Mouse (Mus musculus): ENCODE results near the gene Hist1h3a.
"Not testable (repeated sequence)": the region's sequence is repeated elsewhere in the genome, so short reads cannot be mapped to it uniquely, and the experiment has no call there.

Hist1h3a gene

DNA sequence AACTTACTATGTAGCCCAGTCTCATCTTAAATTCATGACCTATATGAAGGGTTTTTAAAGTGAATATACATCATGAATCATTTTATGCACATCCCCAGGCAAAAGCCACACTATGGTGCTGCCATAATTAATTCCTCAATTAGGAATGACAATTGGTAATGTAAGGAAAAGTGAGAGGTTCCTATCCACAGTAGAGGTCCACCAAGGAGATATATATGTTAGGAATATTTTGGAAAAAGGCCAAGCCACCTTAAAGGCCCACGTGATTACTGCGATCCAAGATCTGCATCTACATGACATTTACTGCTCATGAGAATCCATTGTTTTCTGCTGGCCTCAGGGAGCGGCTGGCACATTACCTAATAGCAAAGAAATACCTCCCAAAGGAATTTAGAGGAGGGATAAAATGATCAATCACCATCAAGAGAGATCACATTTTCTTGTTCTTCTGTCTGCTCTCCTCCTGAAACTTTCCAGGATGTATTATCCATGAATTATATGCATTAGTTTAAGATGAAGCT, 2.9 kb downstream of the Hist1h3a start:
- DNase-seq (ENCODE audit: low spot score), result no peak

DNA sequence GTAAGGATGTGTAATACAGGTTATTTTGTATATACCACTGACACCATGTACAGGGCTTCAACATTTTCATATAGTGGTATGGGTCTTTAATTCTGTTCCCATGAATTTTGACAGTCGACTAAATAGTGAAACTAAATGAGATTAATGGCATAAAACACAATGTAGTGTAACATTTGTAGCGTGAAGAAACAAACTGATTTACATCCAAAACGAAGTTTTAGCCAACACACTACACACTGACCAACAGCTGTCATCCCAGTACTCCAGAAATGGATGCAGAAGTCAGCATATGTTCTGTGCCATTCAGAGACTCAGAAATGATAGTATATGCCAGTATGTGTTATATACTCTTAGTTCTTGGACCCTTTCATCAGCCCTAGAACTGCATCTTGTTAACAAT, 4.3 kb downstream of the Hist1h3a start:
- no peak for DNase-seq (ENCODE audit: low spot score)

DNA sequence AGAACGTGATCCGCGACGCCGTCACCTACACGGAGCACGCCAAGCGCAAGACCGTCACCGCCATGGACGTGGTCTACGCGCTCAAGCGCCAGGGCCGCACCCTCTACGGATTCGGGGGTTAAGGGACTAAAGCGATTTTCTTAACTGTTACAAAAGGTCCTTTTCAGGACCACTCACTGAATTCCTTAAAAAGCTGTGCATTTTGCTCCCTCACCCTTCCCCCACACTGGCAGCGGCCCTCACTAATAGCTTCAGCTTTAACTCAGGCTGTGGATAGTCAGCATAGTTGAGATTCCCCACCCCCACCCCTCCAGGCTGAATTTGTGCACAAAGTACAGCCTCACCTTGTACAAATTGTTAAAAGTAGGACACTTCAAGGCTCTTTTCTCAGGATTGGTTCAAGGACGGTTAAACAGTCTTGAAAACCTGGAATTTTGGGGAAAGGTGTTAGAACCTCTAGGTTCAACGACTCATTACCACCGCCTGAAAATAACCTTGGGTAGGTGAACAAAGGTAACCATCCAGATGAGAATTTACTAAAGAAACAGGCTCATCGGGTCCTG, 4.9 kb downstream of the Hist1h3a start:
- no peak for DNase-seq (ENCODE audit: low spot score)

DNA sequence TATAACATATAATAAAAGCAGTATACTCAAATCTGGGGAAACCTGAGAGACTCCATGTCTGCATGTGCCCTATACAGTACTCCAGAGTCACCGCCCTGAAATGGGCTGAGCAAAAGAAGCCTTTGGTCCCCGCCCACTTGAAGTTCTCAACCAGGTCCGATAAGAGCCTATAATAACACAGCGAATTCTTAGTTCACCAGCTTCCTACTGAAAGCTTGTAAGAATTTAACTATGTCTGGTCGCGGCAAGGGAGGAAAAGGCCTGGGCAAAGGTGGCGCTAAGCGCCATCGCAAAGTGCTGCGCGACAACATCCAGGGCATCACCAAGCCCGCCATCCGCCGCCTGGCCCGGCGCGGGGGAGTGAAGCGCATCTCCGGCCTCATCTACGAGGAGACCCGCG, 5.4 kb downstream of the Hist1h3a start, which contains the start of gene Hist1h4b:
Gene Hist1h4b, plus strand, starts transcription at position 224 of the 400 bp plus-strand sequence.
- DNase-seq (ENCODE audit: low spot score), result peak; percentile 84

DNA sequence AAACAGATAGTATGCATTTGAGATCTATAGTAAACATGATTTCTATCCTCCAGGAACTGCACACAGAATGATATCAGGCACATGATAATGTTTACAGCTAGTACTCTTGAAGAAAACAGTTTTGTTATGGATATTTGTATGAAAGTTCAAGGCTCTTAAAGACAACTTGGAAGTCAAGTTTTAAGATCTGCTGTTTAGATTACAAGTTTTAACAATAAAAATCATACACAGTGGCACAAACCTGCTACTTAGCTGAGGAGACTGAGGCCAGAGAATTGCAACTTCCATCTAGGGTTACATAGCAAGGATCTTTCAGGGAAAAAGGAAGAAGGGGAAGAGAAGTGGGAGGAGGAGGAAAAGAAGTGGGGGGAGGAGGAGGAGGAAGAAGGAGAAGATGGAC, 7.2 kb downstream of the Hist1h3a start:
- DNase-seq (ENCODE audit: low spot score), result no peak

DNA sequence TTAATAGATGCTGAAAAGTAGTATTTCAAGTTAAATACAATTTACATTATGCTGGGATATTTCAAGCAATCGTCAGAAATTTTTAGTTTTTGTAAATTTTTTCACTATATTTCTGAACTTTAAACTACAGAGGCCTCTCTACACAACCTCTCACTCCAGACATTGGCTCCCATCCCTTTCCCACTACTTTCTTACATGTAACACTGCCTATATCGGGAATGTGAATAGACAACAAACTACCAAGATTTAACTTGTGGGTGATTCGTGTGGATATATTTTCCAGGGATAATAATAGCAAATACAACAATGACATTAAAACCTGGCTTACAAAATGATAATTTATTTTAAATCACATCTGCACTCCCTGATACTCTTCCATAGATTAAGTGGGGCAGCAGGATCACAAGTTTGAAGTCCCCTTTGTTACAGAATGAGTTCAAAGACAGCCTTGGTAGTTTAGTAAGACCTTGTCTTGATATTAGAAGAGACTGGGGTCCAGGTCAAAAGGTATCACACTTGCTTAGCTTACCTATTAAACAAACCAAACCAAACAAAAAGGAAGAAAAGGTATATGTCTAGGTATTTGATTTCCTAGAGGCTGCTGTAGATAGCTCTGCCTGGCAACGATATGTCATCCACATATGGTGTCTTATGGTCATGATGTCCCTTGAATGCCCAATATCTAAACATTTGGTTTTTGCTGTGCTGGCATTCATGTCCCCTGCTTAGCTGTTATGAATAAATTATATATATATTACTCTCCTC, 8.7 kb downstream of the Hist1h3a start:
- DNase-seq (ENCODE audit: low spot score), result no peak

DNA sequence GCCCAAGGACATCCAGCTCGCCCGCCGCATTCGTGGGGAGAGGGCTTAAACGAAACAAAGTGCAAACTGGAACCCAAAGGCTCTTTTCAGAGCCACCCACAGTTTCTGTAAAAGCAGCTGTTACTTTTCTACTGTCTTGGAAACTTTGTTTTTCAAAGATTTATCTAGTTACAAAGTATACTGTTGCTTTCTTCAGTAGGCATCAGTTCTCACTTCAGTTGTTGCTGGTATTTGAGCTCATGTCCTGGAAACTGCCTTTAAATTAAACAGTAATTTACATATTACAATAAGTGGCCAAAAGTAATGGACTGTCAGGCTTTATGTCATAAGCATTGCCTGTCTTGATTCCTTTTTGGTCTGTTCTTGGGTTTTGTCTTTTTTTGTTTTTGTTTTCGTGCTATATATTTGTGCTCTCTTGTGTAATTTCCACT, 9.4 kb downstream of the Hist1h3a start:
- no peak for DNase-seq (ENCODE audit: low spot score)

DNA sequence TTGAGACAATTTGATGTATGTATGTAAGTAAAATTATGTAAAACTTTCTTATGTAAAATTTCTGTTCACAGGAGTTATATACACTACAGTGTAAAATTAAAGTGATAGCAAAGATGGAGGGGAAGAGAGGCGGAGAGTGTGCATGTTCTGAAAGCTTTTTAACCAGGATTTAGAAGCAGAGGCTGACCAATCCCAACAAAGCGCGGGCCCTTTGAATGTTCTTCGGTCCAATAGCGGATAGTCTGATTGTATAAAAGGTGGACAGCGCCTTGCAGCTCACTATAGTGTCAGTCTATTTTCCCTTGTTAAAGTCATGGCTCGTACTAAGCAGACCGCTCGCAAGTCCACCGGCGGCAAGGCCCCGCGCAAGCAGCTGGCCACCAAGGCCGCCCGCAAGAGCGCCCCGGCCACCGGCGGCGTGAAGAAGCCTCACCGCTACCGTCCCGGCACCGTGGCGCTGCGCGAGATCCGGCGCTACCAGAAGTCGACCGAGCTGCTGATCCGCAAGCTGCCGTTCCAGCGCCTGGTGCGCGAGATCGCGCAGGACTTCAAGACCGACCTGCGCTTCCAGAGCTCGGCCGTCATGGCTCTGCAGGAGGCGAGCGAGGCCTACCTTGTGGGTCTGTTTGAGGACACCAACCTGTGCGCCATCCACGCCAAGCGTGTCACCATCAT, 10.0 kb downstream of the Hist1h3a start, which contains the start of gene Hist1h3b:
Gene Hist1h3b, plus strand, starts transcription at position 201 of the 675 bp plus-strand sequence.
- peak; percentile 93 for DNase-seq (ENCODE audit: low spot score)

DNA sequence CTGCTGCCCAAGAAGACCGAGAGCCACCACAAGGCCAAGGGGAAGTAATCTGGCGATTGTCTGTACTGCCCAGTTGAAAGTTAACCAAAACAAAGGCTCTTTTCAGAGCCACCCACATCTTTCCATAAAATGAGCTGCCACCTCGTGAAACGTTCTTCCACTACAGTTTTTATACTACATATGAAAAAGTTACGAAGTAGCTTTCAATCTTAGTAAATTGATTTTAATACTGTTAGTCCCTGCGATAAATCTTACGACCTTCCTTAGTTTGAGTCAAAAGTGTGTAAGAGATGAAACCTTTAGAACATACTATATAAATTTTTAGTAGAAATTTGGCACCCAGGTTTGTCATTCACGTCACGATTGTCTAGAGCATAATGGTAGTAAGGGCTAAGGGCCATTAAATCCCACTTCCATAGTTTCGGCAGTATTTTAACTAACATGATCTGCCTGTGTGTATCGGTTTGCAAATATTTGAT, 10.7 kb downstream of the Hist1h3a start:
- DNase-seq (ENCODE audit: low spot score), result no peak

DNA sequence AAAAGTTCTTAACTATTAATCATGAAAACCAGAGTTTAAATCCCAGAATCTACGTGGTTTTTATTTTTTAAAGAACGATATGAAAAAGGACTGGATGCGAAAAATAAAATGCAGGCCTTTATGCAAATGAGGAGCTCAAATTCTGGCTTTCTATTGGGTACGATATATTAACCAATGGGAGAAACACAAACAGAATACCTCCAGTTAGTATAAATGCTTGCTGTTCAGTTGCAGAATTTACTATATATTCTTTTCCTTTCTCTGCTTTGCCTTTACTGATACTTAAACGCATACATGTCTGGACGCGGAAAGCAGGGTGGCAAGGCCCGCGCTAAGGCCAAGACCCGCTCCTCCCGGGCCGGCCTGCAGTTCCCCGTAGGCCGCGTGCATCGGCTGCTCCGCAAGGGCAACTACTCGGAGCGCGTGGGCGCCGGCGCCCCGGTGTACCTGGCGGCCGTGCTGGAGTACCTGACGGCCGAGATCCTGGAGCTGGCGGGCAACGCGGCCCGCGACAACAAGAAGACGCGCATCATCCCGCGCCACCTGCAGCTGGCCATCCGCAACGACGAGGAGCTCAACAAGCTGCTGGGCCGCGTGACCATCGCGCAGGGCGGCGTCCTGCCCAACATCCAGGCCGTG, 11.2 kb downstream of the Hist1h3a start, which contains the start of gene Hist1h2ab:
Gene Hist1h2ab, plus strand, starts transcription at position 288 of the 639 bp plus-strand sequence.
- DNase-seq (ENCODE audit: low spot score), result not testable (repeated sequence)

DNA sequence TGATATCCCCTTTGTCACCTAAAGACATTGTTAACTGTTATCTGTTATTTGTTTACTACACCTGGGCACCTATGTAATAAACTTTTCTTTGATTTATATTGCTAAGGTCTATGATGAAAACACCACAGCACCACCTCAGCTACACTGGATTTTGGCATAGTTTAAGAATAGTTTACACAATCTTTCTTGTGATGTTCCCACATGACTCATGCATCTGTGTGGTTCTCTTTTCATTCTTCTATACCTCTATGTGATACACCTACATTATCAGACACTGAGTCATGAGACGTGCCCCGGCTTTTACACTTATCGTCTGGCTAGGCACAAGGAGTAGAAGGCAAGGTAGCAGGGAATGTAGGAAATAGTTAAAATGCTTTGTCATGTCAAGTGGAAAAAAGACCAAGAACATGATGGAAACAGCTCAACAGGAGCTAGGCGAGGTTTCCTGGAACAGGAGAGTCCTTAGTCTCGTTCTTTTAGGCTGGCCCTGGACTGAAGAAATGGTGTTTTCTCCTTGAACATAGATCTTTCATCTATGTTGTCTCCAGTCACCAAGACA, 12.5 kb downstream of the Hist1h3a start:
- no peak for DNase-seq (ENCODE audit: low spot score)

DNA sequence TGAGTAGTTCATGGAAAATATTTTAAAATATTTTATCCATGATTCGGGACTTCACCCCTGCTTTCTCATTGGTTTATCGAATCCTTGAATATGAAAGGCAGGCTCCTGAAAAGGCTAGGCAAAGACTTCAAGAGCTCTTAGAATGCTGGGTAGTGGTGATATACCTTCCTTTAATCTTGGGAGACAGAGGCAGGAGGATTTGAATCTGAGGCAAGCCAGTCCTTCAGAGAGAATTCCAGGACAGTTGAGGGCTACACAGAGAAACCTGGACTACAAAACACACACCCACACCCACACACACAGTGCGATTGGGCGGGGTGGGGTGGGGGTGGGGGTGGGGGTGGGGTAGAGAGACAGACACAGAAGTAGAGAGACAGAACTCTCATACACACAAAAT, 14.3 kb downstream of the Hist1h3a start:
- DNase-seq (ENCODE audit: low spot score), result no peak

DNA sequence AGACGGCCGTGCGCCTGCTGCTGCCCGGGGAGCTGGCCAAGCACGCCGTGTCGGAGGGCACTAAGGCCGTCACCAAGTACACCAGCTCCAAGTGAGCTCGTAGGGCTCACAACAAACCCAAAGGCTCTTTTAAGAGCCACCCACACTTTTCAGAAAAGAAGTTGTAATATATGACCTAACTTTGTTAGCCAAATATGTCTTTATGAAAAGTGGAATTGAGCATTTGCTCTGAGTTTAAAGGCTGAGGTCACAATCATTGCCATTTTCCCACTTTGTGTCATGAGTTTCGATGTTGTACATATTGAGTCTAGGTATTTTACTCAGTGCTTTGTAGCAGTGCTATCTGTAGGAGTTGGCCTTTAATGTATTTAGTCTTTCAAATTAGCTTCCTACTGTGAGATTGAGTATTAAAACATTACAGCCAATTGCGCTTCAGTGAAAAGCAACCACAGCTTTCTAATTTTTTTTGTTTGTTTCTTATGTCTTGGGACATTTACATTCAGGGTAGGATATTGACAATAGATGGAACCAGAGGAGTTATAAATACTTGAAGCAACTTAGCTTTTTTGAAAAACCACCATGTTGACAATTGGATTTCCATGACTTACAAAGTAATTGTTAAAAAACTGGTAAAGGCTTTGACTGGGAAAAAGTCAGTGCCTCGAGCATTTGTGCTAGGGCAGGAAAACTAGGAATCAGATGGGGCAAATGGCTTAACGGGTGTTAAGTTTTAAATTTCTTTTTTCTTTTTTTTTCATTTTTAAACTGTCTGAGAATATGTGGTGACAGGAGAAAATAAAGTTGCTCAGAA, 14.9 kb downstream of the Hist1h3a start:
- DNase-seq (ENCODE audit: low spot score), result no peak

DNA sequence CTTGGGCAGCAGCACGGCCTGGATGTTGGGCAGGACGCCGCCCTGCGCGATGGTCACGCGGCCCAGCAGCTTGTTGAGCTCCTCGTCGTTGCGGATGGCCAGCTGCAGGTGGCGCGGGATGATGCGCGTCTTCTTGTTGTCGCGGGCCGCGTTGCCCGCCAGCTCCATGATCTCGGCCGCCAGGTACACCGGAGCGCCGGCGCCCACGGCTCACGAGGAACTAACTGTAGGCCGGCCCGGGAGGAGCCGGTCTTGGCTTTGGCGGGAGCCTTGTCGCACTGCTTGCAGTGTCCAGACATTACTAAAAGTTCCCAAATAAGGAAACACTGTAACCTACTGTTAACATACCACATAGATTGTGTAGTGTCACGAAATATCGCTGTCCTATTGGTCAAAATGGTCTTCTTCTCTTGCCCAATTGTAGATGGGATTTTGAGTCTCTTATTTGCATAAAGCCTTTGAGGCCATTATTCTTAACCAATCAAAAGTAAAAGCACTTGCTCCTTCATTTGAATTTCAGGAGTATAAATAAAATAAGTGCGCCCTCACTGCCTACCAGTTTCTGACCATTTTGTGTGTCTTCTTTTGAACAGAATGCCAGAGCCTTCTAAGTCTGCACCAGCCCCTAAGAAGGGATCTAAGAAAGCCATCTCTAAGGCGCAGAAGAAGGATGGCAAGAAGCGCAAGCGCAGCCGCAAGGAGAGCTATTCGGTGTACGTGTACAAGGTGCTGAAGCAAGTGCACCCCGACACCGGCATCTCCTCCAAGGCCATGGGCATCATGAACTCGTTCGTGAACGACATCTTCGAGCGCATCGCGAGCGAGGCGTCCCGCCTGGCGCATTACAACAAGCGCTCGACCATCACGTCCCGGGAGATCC, 15.7 kb downstream of the Hist1h3a start, which contains the start of gene Hist1h2bb:
Gene Hist1h2bb, plus strand, starts transcription at position 534 of the 880 bp plus-strand sequence.
- DNase-seq (ENCODE audit: low spot score), result peak; percentile 78

DNA sequence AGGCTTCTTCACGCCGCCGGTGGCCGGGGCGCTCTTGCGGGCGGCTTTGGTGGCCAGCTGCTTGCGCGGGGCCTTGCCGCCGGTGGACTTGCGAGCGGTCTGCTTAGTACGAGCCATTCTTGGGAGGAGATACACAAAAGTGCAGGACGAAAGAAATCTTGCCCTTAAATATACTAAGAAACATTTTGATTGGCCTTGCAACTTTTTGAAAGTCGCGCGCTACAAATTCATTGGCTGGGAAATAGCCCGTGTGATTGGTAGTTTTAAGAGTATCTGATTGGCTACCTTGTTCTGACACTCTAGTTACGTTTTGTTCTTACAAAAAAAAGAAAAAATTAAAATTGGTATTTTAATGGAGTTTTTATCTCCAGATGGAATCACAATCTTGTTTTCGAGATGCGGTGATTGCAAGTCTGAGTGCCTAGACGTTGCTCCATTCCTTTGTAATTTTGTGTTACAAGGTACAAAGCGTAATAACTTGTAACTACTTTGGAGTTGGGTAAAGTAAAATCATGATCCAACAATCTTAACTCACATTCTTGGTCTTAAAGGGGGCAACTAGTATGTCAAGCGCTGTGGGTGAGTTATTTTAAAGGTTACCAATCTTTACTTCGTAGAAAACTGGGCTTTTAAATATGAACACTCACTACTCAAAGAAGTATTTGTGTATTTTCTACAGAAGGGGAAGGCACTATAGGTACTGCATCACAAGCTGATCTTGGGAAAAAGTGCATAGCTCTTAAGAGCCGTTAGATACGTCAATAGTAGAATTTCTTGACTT, 16.6 kb downstream of the Hist1h3a start, which contains the start of gene Hist1h3c:
Gene Hist1h3c, minus strand, starts transcription at position 222 of the 781 bp plus-strand sequence.
- DNase-seq (ENCODE audit: low spot score), result peak; percentile 92

DNA sequence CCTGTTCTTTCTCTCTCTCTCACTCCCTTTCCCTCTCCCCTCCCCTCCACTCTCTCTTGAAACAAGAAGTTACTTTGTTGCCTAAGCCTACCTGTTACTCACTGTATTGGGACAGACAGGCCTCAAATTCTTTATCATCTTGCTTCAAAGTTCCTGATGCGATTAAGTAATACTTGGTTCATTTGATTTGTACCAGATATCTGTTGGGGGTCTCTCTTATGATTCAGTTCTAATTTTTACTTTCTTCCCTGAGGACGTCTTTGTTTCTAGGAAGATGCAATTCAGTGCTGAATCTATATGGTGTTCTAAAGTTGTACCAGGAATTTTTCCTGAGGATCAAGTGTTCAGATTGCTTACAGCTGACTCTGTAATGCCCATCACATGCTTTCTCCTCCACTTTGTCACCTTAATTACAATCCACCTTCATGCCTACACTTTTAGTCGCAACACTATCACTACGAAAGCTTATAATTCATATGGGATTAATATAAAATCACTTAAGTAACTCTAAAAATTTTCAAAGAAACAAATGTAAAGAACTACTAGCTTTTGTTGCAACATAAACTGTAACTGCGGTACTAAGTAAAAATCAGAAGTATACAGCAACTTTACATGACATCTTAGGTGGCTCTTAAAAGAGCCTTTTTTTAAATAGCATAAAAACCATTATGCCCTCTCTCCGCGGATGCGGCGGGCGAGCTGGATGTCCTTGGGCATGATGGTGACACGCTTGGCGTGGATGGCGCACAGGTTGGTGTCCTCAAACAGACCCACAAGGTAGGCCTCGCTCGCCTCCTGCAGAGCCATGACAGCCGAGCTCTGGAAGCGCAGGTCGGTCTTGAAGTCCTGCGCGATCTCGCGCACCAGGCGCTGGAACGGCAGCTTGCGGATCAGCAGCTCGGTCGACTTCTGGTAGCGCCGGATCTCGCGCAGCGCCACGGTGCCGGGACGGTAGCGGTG, 17.5 kb downstream of the Hist1h3a start:
- DNase-seq (ENCODE audit: low spot score), result no peak

DNA sequence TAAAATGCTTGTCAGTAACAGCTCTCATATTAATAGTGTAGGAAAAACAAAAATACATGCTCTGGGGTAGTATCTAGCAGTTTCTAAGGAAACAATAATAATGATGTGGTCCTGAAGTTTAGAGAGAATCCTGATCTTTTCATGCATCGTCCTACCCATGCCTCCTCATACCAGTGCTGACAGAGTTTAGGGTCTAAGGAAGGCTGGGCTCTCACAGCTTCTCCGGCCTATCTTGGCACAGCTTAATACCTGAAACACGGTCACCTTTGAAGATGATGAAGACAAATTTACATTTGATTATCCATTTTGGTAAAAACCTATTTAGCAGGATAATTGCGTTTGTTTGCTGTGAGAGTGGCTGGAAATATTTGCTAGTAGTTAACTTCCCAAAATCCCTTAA, 18.2 kb downstream of the Hist1h3a start:
- DNase-seq (ENCODE audit: low spot score), result no peak

DNA sequence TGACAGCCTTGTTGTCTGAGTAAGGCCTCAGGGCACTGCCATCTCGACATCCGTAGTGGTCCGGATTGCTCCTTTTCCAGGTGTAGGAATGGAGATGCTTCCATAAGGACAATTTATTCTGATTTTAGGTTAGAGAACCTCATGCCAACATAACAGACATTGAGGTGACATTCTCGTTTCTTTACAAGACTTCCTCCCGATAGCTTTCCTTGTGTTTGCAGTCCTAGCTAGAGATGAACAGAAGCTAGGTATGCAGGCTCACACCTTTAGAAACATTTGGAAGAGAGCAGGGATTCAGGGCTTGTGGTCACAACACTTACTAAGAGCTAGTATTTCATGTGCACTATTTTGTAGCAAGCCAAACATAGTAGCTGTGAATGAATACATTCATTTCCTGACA, 19.0 kb downstream of the Hist1h3a start:
- DNase-seq (ENCODE audit: low spot score), result no peak

Data from testis, postnatal 10 days (tissue).